Mouse (Mus musculus) cortical plate, adult 2 months (tissue): ENCODE results near the gene Pcbp1.

ENCODE experiments used
- CTCF ChIP-seq: fragments of 200-500 bp; IDR thresholded peaks from 2 replicates; pipeline ENCODE4 v1.5.1; 2011; ENCODE audit warnings: mild to moderate bottlenecking, control low read depth, low read length; ENCODE audit not compliant: insufficient read depth; ENCODE audit errors: extremely low read depth
- POLR2A ChIP-seq: fragments of 200-500 bp; IDR thresholded peaks from 2 replicates; pipeline ENCODE4 v1.6.1; 2011; ENCODE audit warnings: mild to moderate bottlenecking, low read length, control low read depth; ENCODE audit not compliant: insufficient read depth; ENCODE audit errors: extremely low read depth

- TF ChIP-seq CTCF (no peak), POLR2A (no peak)
These were observed 30.4 kb upstream of the Pcbp1 start for GRCm38 (mm10) chr6:86556345-86557058.
